Mouse (Mus musculus): ENCODE results near the gene Zfp467.

DNA sequence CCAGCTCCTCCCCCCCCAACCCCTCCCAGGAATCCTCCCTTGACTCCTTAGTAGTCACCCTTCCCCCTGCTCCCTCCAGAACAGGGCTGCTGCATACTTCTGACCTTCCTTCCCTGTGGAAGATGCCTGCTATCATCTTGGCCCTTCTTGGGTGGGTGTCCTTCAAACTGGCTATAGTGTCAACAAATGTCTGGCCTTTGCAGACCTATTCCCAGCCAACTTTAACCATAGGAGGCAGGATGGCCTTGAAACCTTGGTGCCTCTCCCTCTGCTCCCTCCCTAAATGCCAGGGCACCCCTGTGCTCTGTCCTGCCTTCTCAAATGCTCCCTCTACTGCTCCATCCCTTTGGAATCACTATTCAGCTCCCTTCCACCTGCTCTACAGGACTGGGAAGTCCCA, 6.0 kb downstream of the Zfp467 start:
- no peak for TF ChIP-seq MAZ (IDR thresholded peaks at IDR 0.05; ENCODE audit: low read depth, low read length)
- TF ChIP-seq ZNF384 (IDR thresholded peaks at IDR 0.05; ENCODE audit: low read depth, low read length) = no peak
- no peak for TF ChIP-seq NELFE (IDR thresholded peaks at IDR 0.05; ENCODE audit: low read depth, low read length)
- no peak for TF ChIP-seq MEF2A (IDR thresholded peaks at IDR 0.05; ENCODE audit: borderline replicate concordance, low read depth, low read length)
- TF ChIP-seq POLR2A (IDR thresholded peaks at IDR 0.05; ENCODE audit: low read depth, low read length) = no peak
- no peak for TF ChIP-seq CTCF (conservative IDR thresholded peaks at IDR 0.05 in 1 of 2, IDR thresholded peaks at IDR 0.05 in 1 of 2; ENCODE audit: low read depth in 2 of 2, low read length in 2 of 2)
- TF ChIP-seq POLR2AphosphoS2 (IDR thresholded peaks at IDR 0.05; ENCODE audit: low read depth, low read length) = no peak
- TF ChIP-seq CHD2 (IDR thresholded peaks at IDR 0.05; ENCODE audit: low read length) = no peak
- TF ChIP-seq CHD1 (IDR thresholded peaks at IDR 0.05; ENCODE audit: low read depth, low read length) = no peak
- TF ChIP-seq IRF4 (IDR thresholded peaks at IDR 0.05; ENCODE audit: low read depth, low read length) = no peak

Measured in CH12.LX (cell line).